Mouse (Mus musculus): ENCODE data around the gene Rpp40.

DNA sequence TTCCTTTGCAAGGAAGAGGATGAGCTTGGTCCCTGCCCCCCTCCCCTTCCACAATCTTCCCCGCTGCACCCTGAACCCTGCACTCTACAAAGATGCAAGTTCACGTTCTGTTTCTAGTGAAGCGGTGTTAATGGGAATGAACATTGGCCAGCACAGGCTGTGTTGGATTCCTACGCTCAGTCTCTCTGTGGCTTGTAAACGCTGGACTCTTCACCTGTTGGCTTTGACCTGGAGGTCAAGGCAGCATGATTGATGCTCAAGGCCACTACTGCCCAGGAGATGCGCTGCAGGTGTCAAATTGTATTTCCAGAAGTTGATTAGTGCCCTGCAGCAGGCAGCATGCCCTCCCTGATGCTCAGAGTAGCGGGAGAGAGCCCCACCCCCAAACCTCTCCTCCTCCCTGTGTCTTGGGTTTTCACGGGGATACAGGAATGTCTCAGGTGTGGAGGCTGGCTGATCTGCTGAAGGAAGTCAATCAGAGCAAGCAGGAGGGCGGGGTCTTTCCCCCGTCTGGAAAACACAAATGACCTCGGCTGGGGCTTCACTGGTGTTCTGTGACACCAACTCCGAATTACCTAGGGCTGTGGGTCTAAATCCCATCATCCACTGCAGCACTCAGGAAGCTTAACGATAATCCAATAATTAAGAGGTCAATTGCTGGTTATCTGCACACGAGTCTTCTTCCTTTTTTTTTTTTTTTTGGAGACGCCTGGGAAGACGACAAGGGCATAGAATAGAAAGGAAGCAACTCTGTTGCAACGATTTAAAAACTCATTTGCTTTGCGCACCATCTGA is 33.9 kb upstream of the Rpp40 start:
- no peak for TF ChIP-seq CTCF (IDR thresholded peaks at IDR 0.05; ENCODE audit: low read depth, low read length)
- TF ChIP-seq POLR2A (IDR thresholded peaks at IDR 0.05; ENCODE audit: extremely low read depth, insufficient read depth, low read length): no peak
